Mouse (Mus musculus) neural tube, embryonic 13.5 days (tissue): ENCODE results near the gene Ccni. TPM values are rescaled to one million over a fixed set of nuclear protein-coding genes. Genes with fewer than 3 reads are reported as not detected.

ENCODE experiments used
- polyA plus RNA-seq: library from polyadenylated mRNA; unstranded; fragments of >200 nt; fragmentation: Nextera tagmentation; extraction: Ambion mirVana; gene quantifications from 2 replicates; pipeline ENCODE4 v1.2.1, GENCODE M21; 2015

The Ccni gene
- polyA plus RNA-seq, 1 experiment from 2014 or later, result 140 TPM

Other genes with a start within 250 kb of the Ccni start
- gene Sowahb, start 161.5 kb downstream of the Ccni start, polyA plus RNA-seq, result not detected in 2 replicates
- gene Sept11, start 113.1 kb downstream of the Ccni start, polyA plus RNA-seq, result 156 and 189 TPM in 2 replicates
- 1.7 and 3.3 TPM in 2 replicates for gene 2010109A12Rik, start within 50 bp of the Ccni start, polyA plus RNA-seq
- 110 and 129 TPM in 2 replicates for gene Ccng2, start 60.8 kb upstream of the Ccni start, polyA plus RNA-seq